Mouse (Mus musculus) layer of hippocampus, adult 6 months (tissue): ENCODE data around the gene Btbd35f16. TPM values are rescaled to one million over a fixed set of nuclear protein-coding genes. Genes with fewer than 3 reads are reported as not detected.

Experiments used
- long read RNA-seq, 2 experiments: library from polyadenylated mRNA; unstranded; transcript quantifications; one replicate each; pipeline ENCODE4 v2.0.0; 2019 to 2020
- polyA plus RNA-seq: library from polyadenylated mRNA; unstranded; fragments of <200 nt; fragmentation: Nextera tagmentation; gene quantifications from 2 replicates; pipeline ENCODE4 v1.2.3, GENCODE M21; 2021

The Btbd35f16 gene
- not detected in 2 replicates for polyA plus RNA-seq
- long read RNA-seq, experiment 1, result 0 reads
- long read RNA-seq, experiment 2, result 0 reads

DNA sequence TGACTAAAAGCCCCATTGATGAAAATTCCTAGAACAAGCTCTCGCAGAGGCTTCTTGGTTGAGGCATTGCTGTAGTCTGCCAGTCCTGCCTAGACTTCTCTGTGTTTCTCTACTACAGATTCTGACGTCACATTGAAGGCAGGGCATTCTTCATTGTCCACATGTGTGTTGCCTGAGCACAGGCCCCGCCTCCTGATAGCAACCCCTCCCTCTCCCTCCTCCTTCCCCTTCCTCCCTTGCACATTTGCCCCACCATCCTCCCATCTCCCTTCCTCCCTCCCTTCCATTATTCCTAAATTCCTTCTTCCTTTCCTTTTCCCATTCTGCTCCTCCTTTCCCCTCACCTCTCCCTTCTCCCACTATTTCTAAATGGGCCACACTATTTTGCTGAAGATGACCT lies at the start of gene Btbd35f16:
Btbd35f16 (minus strand) TSS at position 101 of the 400 bp plus-strand sequence.

Other genes starting within 250 kb of the Btbd35f16 start
- not detected in 2 replicates for gene Btbd35f10, start 204.1 kb downstream of the Btbd35f16 start, polyA plus RNA-seq
- not detected in 2 replicates for gene Btbd35f3, start 80.7 kb upstream of the Btbd35f16 start, polyA plus RNA-seq
- gene Btbd35f28, start 239.6 kb upstream of the Btbd35f16 start, polyA plus RNA-seq, result not detected in 2 replicates